Mouse (Mus musculus) midbrain, embryonic 12.5 days (tissue): Measurements from ENCODE around the gene Hps5. TPM values are rescaled to one million over a fixed set of nuclear protein-coding genes. Genes with fewer than 3 reads are reported as not detected.

Source experiments
- ATAC-seq: fragments of 200-750 bp; cut with Nextera tagmentation; 2 replicates; pipeline ENCODE4 v1.8.0; 2017; ENCODE audit warnings: low read depth, moderate TSS enrichment, moderate library complexity; ENCODE audit not compliant: low FRiP score
- H3K27ac ChIP-seq: fragments of 300-500 bp; sonication (generic); replicated peaks from 2 replicates; pipeline ENCODE4 v1.5.1; 2016; ENCODE audit warnings: mild to moderate bottlenecking
- H3K27me3 ChIP-seq: fragments of 300-500 bp; sonication (generic); 2 replicates; pipeline ENCODE4 v1.6.1; 2016; ENCODE audit warnings: mild to moderate bottlenecking
- H3K36me3 ChIP-seq: fragments of 300-500 bp; sonication (generic); 2 replicates; pipeline ENCODE4 v1.6.1; 2016
- H3K4me1 ChIP-seq: fragments of 300-500 bp; sonication (generic); 2 replicates; pipeline ENCODE4 v1.6.1; 2016
- H3K4me2 ChIP-seq: fragments of 300-500 bp; sonication (generic); replicated peaks from 2 replicates; pipeline ENCODE4 v1.6.1; 2016; ENCODE audit warnings: mild to moderate bottlenecking, moderate library complexity
- H3K4me3 ChIP-seq: fragments of 300-500 bp; sonication (generic); 2 replicates; pipeline ENCODE4 v1.5.1; 2016; ENCODE audit warnings: mild to moderate bottlenecking
- H3K9ac ChIP-seq: fragments of 300-500 bp; sonication (generic); replicated peaks from 2 replicates; pipeline ENCODE4 v1.6.1; 2016; ENCODE audit warnings: mild to moderate bottlenecking, moderate library complexity
- H3K9me3 ChIP-seq: fragments of 300-500 bp; sonication (generic); 2 replicates; pipeline ENCODE4 v1.6.1; 2016; ENCODE audit warnings: mild to moderate bottlenecking
- whole genome bisulfite sequencing: fragments of 180-500 bp; shearing (Covaris S2); methylation state at CpG from one replicate; pipeline ENCODE4 v1.1.7; 2016; 5-methylcytosine and 5-hydroxymethylcytosine counted together
- polyA plus RNA-seq: library from polyadenylated mRNA; unstranded; fragments of >200 nt; fragmentation: Nextera tagmentation; extraction: Ambion mirVana; gene quantifications from 2 replicates; pipeline ENCODE4 v1.2.1, GENCODE M21; 2016

The Hps5 gene
- polyA plus RNA-seq, 1 experiment from 2014 or later, result 24.9 TPM

DNA sequence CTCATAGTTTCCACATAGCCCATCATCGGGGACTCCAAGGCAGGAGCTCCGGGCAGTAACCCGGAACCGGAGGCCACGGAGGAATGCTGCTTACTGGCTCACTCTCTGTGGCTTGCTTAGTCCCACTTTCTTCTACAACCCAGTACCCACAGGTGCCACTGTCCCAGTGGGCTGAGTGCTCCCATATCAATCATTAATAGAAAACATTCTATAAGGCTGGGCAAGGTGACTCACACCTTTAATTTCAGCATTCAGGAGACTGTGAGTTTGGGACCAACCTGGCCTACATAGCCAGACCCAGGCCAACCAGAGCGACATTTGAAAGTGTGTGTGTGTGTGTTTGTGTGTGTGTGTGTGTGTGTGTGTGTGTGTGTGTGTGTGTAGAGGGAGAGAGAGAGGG is 72.5 kb downstream of the Hps5 start:
- H3K4me3 ChIP-seq, result no peak overlapping the region
- H3K36me3 ChIP-seq, result no peaks in the 10 kb centered on the region
- 96% methylated on average over 6 of the region's 6 CpGs for WGBS
- peaks cover 9% of the 10 kb centered on the region; the same call in 1 of the 2 replicates for H3K27me3 ChIP-seq
- H3K9ac ChIP-seq, result no peak overlapping the region
- H3K4me2 ChIP-seq, result no peak overlapping the region
- no peaks in the 10 kb centered on the region for H3K9me3 ChIP-seq
- no peak for ATAC-seq
- no peaks in the 10 kb centered on the region for H3K4me1 ChIP-seq
- no peak overlapping the region for H3K27ac ChIP-seq

DNA sequence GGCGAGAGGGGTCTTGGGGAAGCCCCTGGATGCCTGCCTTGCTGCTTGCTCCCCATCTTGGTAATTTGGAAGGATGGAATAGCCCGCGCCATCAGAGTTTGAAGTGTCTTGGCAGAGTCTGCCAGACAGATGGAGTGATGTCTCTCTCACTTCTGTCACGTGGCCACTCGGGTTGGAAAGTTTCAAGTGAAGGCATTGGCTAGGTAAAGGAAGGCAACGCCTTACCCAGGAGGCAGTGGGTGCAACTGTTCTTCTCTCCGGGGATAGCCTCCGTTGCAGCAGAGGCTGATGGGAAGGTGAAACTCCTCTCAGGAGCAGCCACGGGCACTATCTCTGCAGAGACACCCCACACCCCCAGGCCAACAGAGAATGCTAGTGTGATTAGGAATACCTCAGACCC is 75.4 kb downstream of the Hps5 start:
- no peak for ATAC-seq
- H3K36me3 ChIP-seq, result no peaks in the 10 kb centered on the region
- 74% methylated on average over 9 of the region's 9 CpGs for WGBS

DNA sequence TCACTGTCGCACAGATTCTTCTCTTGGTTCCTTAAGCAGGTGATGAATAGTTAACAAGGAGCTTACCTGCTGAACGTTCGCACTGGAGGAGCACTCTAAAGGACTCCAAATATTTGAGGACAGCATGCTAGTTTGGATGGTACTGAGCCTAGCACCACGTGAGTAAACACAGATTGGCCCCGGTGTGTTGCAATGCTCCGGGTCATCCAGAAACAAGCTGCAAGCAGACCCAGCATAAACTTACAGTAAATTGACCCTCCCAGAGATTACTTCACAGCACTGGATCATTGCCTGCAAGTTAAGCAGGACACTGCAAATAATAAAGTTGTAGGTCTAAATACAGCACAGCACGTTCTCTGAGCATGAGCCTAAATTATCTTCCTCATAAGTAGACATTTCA is 76.3 kb downstream of the Hps5 start:
- no peak for ATAC-seq
- Histone ChIP-seq H3K9ac (no peak overlapping the region), H3K36me3 (no peaks in the 10 kb centered on the region), H3K4me3 (no peak overlapping the region), H3K4me2 (no peak overlapping the region), H3K27ac (no peak overlapping the region), H3K4me1 (no peaks in the 10 kb centered on the region), H3K9me3 (no peaks in the 10 kb centered on the region), H3K27me3 (peaks cover 9% of the 10 kb centered on the region; the same call in 1 of the 2 replicates)
- WGBS, result 83% methylated on average over 7 of the region's 7 CpGs

More for the DNA sequence above, 75.4 kb downstream of the Hps5 start:
- peaks cover 9% of the 10 kb centered on the region; the same call in 1 of the 2 replicates for H3K27me3 ChIP-seq
- no peaks in the 10 kb centered on the region for H3K4me1 ChIP-seq
- H3K9ac ChIP-seq, result no peak overlapping the region
- no peak overlapping the region for H3K4me3 ChIP-seq
- no peaks in the 10 kb centered on the region for H3K9me3 ChIP-seq
- no peak overlapping the region for H3K27ac ChIP-seq
- no peak overlapping the region for H3K4me2 ChIP-seq

DNA sequence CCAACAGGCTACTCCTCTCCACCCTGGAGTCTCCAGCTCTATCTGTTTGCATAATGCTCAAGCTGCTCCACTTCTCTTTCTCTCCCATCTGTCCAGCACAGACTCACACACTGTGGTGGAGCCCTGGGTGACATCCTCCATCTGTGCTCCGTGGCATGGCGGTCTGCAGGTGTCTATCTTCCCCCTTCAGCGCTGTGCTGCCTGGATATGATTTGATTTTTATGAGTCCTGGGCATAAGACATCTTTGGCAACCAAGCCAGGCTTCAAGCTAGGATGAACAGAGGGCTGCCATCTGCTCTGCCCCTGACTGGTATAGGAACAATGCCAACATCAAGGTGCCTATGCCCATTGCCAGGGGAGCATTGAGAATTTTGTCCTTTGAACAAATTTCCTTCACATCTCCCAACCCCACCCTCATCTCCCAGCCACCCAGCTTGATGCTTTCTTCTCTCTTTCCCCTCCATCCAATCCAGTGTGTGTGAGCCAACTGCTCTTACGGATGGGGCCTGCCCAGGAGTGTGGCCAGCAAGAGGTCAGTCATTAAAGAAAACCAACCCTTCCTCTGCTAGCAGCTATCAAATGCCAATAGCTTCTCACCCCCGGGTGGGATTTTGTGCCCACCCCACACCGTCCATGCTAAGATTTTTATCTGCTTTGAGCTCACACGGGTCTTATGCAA is 77.1 kb downstream of the Hps5 start:
- no peak overlapping the region for H3K9ac ChIP-seq
- no peak for ATAC-seq
- no peak overlapping the region for H3K4me3 ChIP-seq
- H3K27me3 ChIP-seq, result peaks cover 9% of the 10 kb centered on the region; the same call in 1 of the 2 replicates
- H3K36me3 ChIP-seq, result no peaks in the 10 kb centered on the region
- no peak overlapping the region for H3K27ac ChIP-seq
- no peak overlapping the region for H3K4me2 ChIP-seq
- WGBS, result 77% methylated on average over 7 of the region's 7 CpGs
- H3K4me1 ChIP-seq, result no peaks in the 10 kb centered on the region
- H3K9me3 ChIP-seq, result no peaks in the 10 kb centered on the region

DNA sequence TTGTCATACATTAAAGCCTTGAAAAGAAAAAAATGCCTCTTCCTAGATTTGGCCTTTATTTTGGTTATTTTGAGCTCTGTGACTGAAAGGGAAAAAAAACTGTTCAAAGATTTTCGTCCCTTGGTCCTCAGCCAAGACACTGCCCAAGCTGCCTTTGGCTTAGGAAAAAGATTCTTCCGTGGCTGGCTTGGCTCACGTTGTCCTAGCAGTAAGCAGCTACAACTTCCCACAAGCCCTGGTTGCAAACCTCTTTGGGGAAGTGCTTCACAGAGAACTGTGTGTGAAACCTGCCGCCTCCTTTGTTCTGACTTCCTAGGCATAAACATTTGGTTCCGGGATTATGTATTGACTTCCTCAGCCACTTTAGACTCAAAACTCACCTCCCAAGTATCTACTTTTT is 79.0 kb downstream of the Hps5 start:
- ATAC-seq, result no peak
- Histone ChIP-seq H3K36me3 (no peaks in the 10 kb centered on the region), H3K9me3 (no peaks in the 10 kb centered on the region), H3K4me1 (no peaks in the 10 kb centered on the region), H3K27ac (no peak overlapping the region), H3K27me3 (0 out of 2 replicates have a peak, but pooled peaks cover 5% of the 10 kb centered on the region), H3K4me2 (no peak overlapping the region), H3K4me3 (no peak overlapping the region), H3K9ac (no peak overlapping the region)
- 63% methylated on average over 5 of the region's 5 CpGs for WGBS

DNA sequence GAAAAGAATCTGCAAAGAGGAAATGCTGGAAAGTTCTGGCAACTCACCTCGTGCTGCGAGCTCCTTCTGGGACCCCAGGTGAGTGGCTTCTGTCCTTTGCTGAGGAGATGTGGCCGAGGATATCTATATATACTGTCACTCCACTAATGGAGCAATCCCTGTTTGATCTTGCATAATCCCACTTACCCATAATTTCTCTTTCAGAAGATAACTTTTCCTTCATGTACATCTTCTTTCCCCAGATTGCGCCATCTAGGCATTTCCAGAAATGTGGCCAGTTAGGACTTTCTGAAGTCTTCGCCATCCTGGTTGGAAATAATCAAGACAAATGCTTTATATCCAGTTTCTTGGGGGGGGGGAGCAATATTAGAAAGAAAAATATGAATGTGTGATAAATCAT is 80.3 kb downstream of the Hps5 start, which contains the start of gene Saa3:
Gene Saa3 (minus strand): TSS at position 101 of the 400 bp plus-strand sequence.
- H3K9ac ChIP-seq, result no peak within 1 kb of the TSS
- no peak for ATAC-seq
- H3K9me3 ChIP-seq, result no peaks in the 10 kb centered on the region
- H3K4me2 ChIP-seq, result no peak within 1 kb of the TSS
- 87% methylated on average over 5 of the region's 5 CpGs for whole genome bisulfite sequencing
- H3K4me1 ChIP-seq, result no peaks in the 10 kb centered on the region
- H3K27me3 ChIP-seq, result 0 out of 2 replicates have a peak, but pooled peaks cover 5% of the 10 kb centered on the region
- no peak within 1 kb of the TSS for H3K4me3 ChIP-seq
- H3K36me3 ChIP-seq, result no peaks in the 10 kb centered on the region
- no peak within 1 kb of the TSS for H3K27ac ChIP-seq

DNA sequence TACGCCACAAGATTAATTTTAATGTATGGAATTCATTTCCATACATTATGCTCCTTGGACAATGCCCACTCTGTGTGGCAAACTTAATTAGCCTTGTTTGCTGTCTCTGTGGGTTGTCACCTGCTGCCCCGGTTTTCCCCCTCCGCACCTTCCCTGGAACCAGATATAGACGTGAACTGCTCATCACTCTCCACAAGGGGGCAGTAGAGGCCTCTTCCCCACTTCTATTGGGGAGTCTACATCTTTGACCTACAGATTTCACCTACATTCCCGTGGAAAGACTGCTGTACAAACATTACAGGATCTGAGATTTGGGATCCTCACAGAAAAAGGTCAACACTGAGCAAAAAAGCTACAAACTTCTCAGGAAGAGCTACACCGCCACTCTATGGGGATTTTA is 81.3 kb downstream of the Hps5 start:
- Histone ChIP-seq H3K4me1 (peaks cover 3% of the 10 kb centered on the region; the same call in 1 of the 2 replicates), H3K9ac (no peak overlapping the region), H3K27me3 (0 out of 2 replicates have a peak, but pooled peaks cover 3% of the 10 kb centered on the region), H3K36me3 (no peaks in the 10 kb centered on the region), H3K4me2 (no peak overlapping the region), H3K9me3 (no peaks in the 10 kb centered on the region), H3K27ac (no peak overlapping the region), H3K4me3 (no peak overlapping the region)
- ATAC-seq, result no peak
- 32% methylated on average over 6 of the region's 6 CpGs for WGBS

DNA sequence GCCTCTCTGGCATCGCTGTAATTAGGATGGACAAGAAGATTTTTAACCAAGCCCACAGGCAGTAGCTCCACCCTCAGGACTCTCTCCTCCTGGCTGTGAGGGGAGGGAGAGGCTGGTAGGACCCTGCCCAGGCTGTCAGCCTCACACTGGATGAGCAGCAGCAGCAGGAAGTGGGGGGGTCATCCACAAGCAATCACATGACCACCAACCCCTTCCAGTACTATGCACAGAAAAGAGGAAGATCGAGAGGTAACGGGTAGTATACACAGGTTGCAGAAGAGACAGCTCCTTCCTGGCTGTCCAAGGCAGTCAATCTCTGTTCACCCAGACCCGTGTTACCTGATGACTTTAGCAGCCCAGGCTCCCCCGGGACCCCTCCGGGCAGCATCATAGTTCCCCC is 83.6 kb downstream of the Hps5 start:
- Histone ChIP-seq H3K36me3 (peaks cover 11% of the 10 kb centered on the region), H3K27me3 (no peaks in the 10 kb centered on the region), H3K4me2 (no peak overlapping the region), H3K4me1 (peaks cover 9% of the 10 kb centered on the region; the same call in 1 of the 2 replicates), H3K27ac (no peak overlapping the region), H3K9me3 (no peaks in the 10 kb centered on the region), H3K4me3 (no peak overlapping the region), H3K9ac (no peak overlapping the region)
- ATAC-seq, result no peak
- WGBS, result 85% methylated on average over 6 of the region's 6 CpGs

Other genes starting within 250 kb of the Hps5 start
- 17.3 and 18.5 TPM in 2 replicates for gene Sergef, start 156.3 kb downstream of the Hps5 start, polyA plus RNA-seq
- 0.29 and 0.41 TPM in 2 replicates for gene Tph1, start 123.5 kb downstream of the Hps5 start, polyA plus RNA-seq
- 30.7 and 32.0 TPM in 2 replicates for gene Saal1, start 85.4 kb downstream of the Hps5 start, polyA plus RNA-seq
- 0.10 TPM in 1 of 2 replicates, not detected in the other for gene Saa3, start 80.4 kb downstream of the Hps5 start, polyA plus RNA-seq
- not detected in 2 replicates for gene Saa4, start 63.5 kb downstream of the Hps5 start, polyA plus RNA-seq
- not detected in 2 replicates for gene Saa1, start 53.1 kb downstream of the Hps5 start, polyA plus RNA-seq
- gene Saa2, start 44.3 kb downstream of the Hps5 start, polyA plus RNA-seq, result not detected in 2 replicates
- 51.5 and 52.1 TPM in 2 replicates for gene Gtf2h1, start within 50 bp of the Hps5 start, polyA plus RNA-seq
- gene Ldha, start 45.4 kb upstream of the Hps5 start, polyA plus RNA-seq, result 802 and 809 TPM in 2 replicates
- 0.22 TPM in 1 of 2 replicates, not detected in the other for gene Ldhc, start 65.1 kb upstream of the Hps5 start, polyA plus RNA-seq
- gene Tsg101, start 123.9 kb upstream of the Hps5 start, polyA plus RNA-seq, result 318 and 322 TPM in 2 replicates
- gene Uevld, start 162.5 kb upstream of the Hps5 start, polyA plus RNA-seq, result 11.8 and 12.1 TPM in 2 replicates
- not detected in 2 replicates for gene Gm9999, start 187.5 kb upstream of the Hps5 start, polyA plus RNA-seq
- 13.1 and 14.0 TPM in 2 replicates for gene Spty2d1, start 212.3 kb upstream of the Hps5 start, polyA plus RNA-seq